ENCODE assay signal across 8 mouse cellular contexts in genomic region chr14:54527227-54528006, GRCm38 (mm10). TPM values are rescaled to one million over a fixed set of nuclear protein-coding genes. Genes with fewer than 3 reads are reported as not detected.
DNase-seq lines count a peak whose midpoint lies in the region; ATAC-seq lines count a peak whose summit lies in the region.

No protein-coding gene starts in this region.

- peak; percentile 75 for ATAC-seq in frontal cortex, adult (ENCODE audit: low TSS enrichment)
- ATAC-seq in heart, embryonic 16.5 days (replicated peaks; ENCODE audit: extremely low read depth, insufficient read depth, low FRiP score), result peak; percentile 45; the same call in 1 of the 2 replicates

- peak overlapping the region; percentile 62 for H3K9ac ChIP-seq in heart, embryonic 16.5 days (ENCODE audit: low read length)

- H3K4me1 ChIP-seq in heart, embryonic 16.5 days (ENCODE audit: control insufficient read depth, insufficient read depth, low read length), result peaks cover 7% of the 10 kb centered on the region
- peaks cover 18% of the 10 kb centered on the region for H3K4me1 ChIP-seq in limb, embryonic 10.5 days

- under 1% methylated on average over 18 of the region's 18 CpGs for WGBS in heart, embryonic 16.5 days
- under 1% methylated on average over 18 of the region's 18 CpGs for WGBS in limb, embryonic 10.5 days

- H3K36me3 ChIP-seq in heart, embryonic 16.5 days (ENCODE audit: control insufficient read depth, insufficient read depth), result no peaks in the 10 kb centered on the region
- no peaks in the 10 kb centered on the region for H3K36me3 ChIP-seq in limb, embryonic 10.5 days

- peak overlapping the region; percentile 70 for H3K4me2 ChIP-seq in heart, embryonic 16.5 days (ENCODE audit: low read depth, low read length)

- peak overlapping the region; percentile 41 for H3K4me3 ChIP-seq in heart, embryonic 16.5 days (ENCODE audit: low read length)
- H3K4me3 ChIP-seq in limb, embryonic 10.5 days, result peak overlapping the region; percentile 59

- no peaks in the 10 kb centered on the region for H3K27me3 ChIP-seq in heart, embryonic 16.5 days (ENCODE audit: control insufficient read depth, insufficient read depth, low read length)
- no peaks in the 10 kb centered on the region for H3K27me3 ChIP-seq in limb, embryonic 10.5 days (ENCODE audit: low read depth, poor library complexity, severe bottlenecking)

- no peak overlapping the region for H3K27ac ChIP-seq in heart, embryonic 16.5 days (ENCODE audit: low read length)
- H3K27ac ChIP-seq in limb, embryonic 10.5 days, result peak overlapping the region; percentile 88

- H3K9me3 ChIP-seq in heart, embryonic 16.5 days (replicated peaks; ENCODE audit: control insufficient read depth, low read length), result no peaks in the 10 kb centered on the region
- H3K9me3 ChIP-seq in limb, embryonic 10.5 days (replicated peaks), result no peaks in the 10 kb centered on the region

- DNase-seq in frontal cortex, postnatal 25 days (ENCODE audit: low spot score in 2 of 2), result no peak
- DNase-seq in urinary bladder, postnatal 25 days (ENCODE audit: low spot score), result peak; percentile 16
- no peak for DNase-seq in urinary bladder, postnatal 4 days (ENCODE audit: low spot score in 2 of 2)
- peak; percentile 62 for DNase-seq in limb, embryonic 10.5 days (ENCODE audit: low spot score)
- peak; percentile 37 for DNase-seq in naive thymus-derived CD4-positive, alpha-beta T cell, adult 2 months (ENCODE audit: low read depth)
- no peak for DNase-seq in spleen, postnatal 10 days (ENCODE audit: low spot score in 2 of 2)

RNA-seq across cellular contexts. Expression of gene Prmt5, which starts 10.1 kb away (rescaled TPM):
- polyA plus RNA-seq in heart, embryonic 16.5 days (2015; fragmentation: Nextera tagmentation; extraction: Ambion mirVana), result 55.3 and 57.8 TPM in 2 replicates
- polyA plus RNA-seq in limb, embryonic 10.5 days (2016; fragmentation: Nextera tagmentation; extraction: Ambion mirVana), result 131 and 156 TPM in 2 replicates

RNA-seq across cellular contexts. Expression of gene Haus4, which starts 27.0 kb away (rescaled TPM):
- polyA plus RNA-seq in heart, embryonic 16.5 days (2015; fragmentation: Nextera tagmentation; extraction: Ambion mirVana), result 39.7 and 47.0 TPM in 2 replicates
- 57.5 and 63.0 TPM in 2 replicates for polyA plus RNA-seq in limb, embryonic 10.5 days (2016; fragmentation: Nextera tagmentation; extraction: Ambion mirVana)

RNA-seq across cellular contexts. Expression of gene Ajuba, which starts 49.9 kb away (rescaled TPM):
- 24.9 and 25.5 TPM in 2 replicates for polyA plus RNA-seq in heart, embryonic 16.5 days (2015; fragmentation: Nextera tagmentation; extraction: Ambion mirVana)
- 70.1 and 75.3 TPM in 2 replicates for polyA plus RNA-seq in limb, embryonic 10.5 days (2016; fragmentation: Nextera tagmentation; extraction: Ambion mirVana)

RNA-seq across cellular contexts. Expression of gene Rem2, which starts 51.5 kb away (rescaled TPM):
- 0.59 and 2.2 TPM in 2 replicates for polyA plus RNA-seq in heart, embryonic 16.5 days (2015; fragmentation: Nextera tagmentation; extraction: Ambion mirVana)
- polyA plus RNA-seq in limb, embryonic 10.5 days (2016; fragmentation: Nextera tagmentation; extraction: Ambion mirVana), result 3.6 and 5.3 TPM in 2 replicates

Comparison
In these comparisons a context has a peak if more than half of its experiments do, and no peak if none do; other contexts are left out.
1. DNase-seq: peak in urinary bladder, postnatal 25 days (single experiment), limb, embryonic 10.5 days (single experiment) and naive thymus-derived CD4-positive, alpha-beta T cell, adult 2 months (single experiment); none in frontal cortex, postnatal 25 days (0 of 2), urinary bladder, postnatal 4 days (0 of 2) and spleen, postnatal 10 days (0 of 2).